Mouse (Mus musculus) hindbrain, embryonic 14.5 days (tissue): Measurements from ENCODE around the gene Gtsf2. TPM values are rescaled to one million over a fixed set of nuclear protein-coding genes. Genes with fewer than 3 reads are reported as not detected.
"Not testable (repeated sequence)": the region's sequence is repeated elsewhere in the genome, so short reads cannot be mapped to it uniquely, and the experiment has no call there.

Experiments used
- ATAC-seq: fragments of 200-750 bp; cut with Nextera tagmentation; 2 replicates; pipeline ENCODE4 v1.8.0; 2017; ENCODE audit warnings: moderate number of reproducible peaks, mild to moderate bottlenecking, moderate TSS enrichment, moderate library complexity; ENCODE audit not compliant: low FRiP score
- DNase-seq: peaks from one replicate; pipeline ENCODE4 v3.0.0-alpha.2; 2015; ENCODE audit warnings: low spot score
- H3K27ac ChIP-seq: fragments of 300-500 bp; sonication (generic); 2 replicates; pipeline ENCODE4 v1.5.1; 2014; ENCODE audit warnings: mild to moderate bottlenecking, moderate library complexity
- H3K27me3 ChIP-seq: fragments of 300-500 bp; sonication (generic); 2 replicates; pipeline ENCODE4 v1.6.1; 2014; ENCODE audit warnings: mild to moderate bottlenecking, low read length, mixed read lengths; ENCODE audit not compliant: control insufficient read depth, insufficient read depth
- H3K36me3 ChIP-seq: fragments of 300-500 bp; sonication (generic); replicated peaks from 2 replicates; pipeline ENCODE4 v1.6.1; 2014; ENCODE audit not compliant: control insufficient read depth, insufficient read depth
- H3K4me1 ChIP-seq: fragments of 300-500 bp; sonication (generic); replicated peaks from 2 replicates; pipeline ENCODE4 v1.6.1; 2014; ENCODE audit warnings: antibody characterized with exemption, low read length, mixed read lengths; ENCODE audit not compliant: control insufficient read depth, insufficient read depth
- H3K4me2 ChIP-seq: fragments of 300-500 bp; sonication (generic); replicated peaks from 2 replicates; pipeline ENCODE4 v1.6.1; 2014; ENCODE audit warnings: mild to moderate bottlenecking, moderate library complexity
- H3K4me3 ChIP-seq: fragments of 300-500 bp; sonication (generic); replicated peaks from 2 replicates; pipeline ENCODE4 v1.5.1; 2014; ENCODE audit warnings: mild to moderate bottlenecking, low read length
- H3K9ac ChIP-seq: fragments of 300-500 bp; sonication (generic); 2 replicates; pipeline ENCODE4 v1.6.1; 2014
- H3K9me3 ChIP-seq: fragments of 300-500 bp; sonication (generic); 2 replicates; pipeline ENCODE4 v1.6.1; 2016; ENCODE audit warnings: low read length; ENCODE audit not compliant: control insufficient read depth
- WGBS: fragments of 180-500 bp; shearing (Covaris S2); extraction: QIAGEN DNeasy Blood & Tissue Kit; methylation state at CpG from one replicate; pipeline ENCODE4 v1.1.7; 2014; 5-methylcytosine and 5-hydroxymethylcytosine counted together
- polyA plus RNA-seq: library from polyadenylated mRNA; unstranded; fragments of >200 nt; fragmentation: Nextera tagmentation; extraction: Ambion mirVana; gene quantifications from 2 replicates; pipeline ENCODE4 v1.2.1, GENCODE M21; 2014

The Gtsf2 gene
- polyA plus RNA-seq, 1 experiment from 2014 or later = not detected

- H3K9ac ChIP-seq = no peak overlapping the region
- H3K27ac ChIP-seq = peak overlapping the region; percentile 51; the same call in 1 of the 2 replicates
- no peak overlapping the region for H3K4me2 ChIP-seq
- WGBS = 32% methylated on average over 2 of the region's 2 CpGs
- DNase-seq = peak; percentile 25
- 0 out of 2 replicates have a peak, but pooled peaks cover 3% of the 10 kb centered on the region for H3K4me1 ChIP-seq
- no peak overlapping the region for H3K4me3 ChIP-seq
- no peaks in the 10 kb centered on the region for H3K9me3 ChIP-seq
- no peaks in the 10 kb centered on the region for H3K27me3 ChIP-seq
- H3K36me3 ChIP-seq = no peaks in the 10 kb centered on the region
- ATAC-seq = no peak
Measured at GRCm38 (mm10) chr15:103427017-103427416, 21.3 kb downstream of the Gtsf2 start.

GRCm38 (mm10) chr15:103405586-103405985, 42.7 kb downstream of the Gtsf2 start:
- H3K9me3 ChIP-seq, H3K27me3 ChIP-seq, DNase-seq, H3K27ac ChIP-seq, H3K4me2 ChIP-seq, H3K9ac ChIP-seq, H3K36me3 ChIP-seq, ATAC-seq, H3K4me1 ChIP-seq, H3K4me3 ChIP-seq: not testable (repeated sequence)
- 87% methylated on average over 2 of the region's 3 CpGs for WGBS

GRCm38 (mm10) chr15:103401361-103401760, 46.9 kb downstream of the Gtsf2 start:
- Histone ChIP-seq H3K4me1 (no peaks in the 10 kb centered on the region), H3K27me3 (no peaks in the 10 kb centered on the region), H3K9ac (no peak overlapping the region), H3K4me3 (no peak overlapping the region), H3K36me3 (no peaks in the 10 kb centered on the region), H3K4me2 (no peak overlapping the region), H3K27ac (no peak overlapping the region), H3K9me3 (no peaks in the 10 kb centered on the region)
- no peak for DNase-seq
- ATAC-seq = no peak
- WGBS = 94% methylated on average over 5 of the region's 5 CpGs

- Histone ChIP-seq H3K9me3 (no peaks in the 10 kb centered on the region), H3K4me2 (no peak overlapping the region), H3K27ac (no peak overlapping the region), H3K4me1 (no peaks in the 10 kb centered on the region), H3K36me3 (no peaks in the 10 kb centered on the region), H3K27me3 (no peaks in the 10 kb centered on the region), H3K9ac (no peak overlapping the region), H3K4me3 (no peak overlapping the region)
- ATAC-seq (no peak), DNase-seq (no peak)
Measured at GRCm38 (mm10) chr15:103393577-103393976, 54.7 kb downstream of the Gtsf2 start.

Other genes starting within 250 kb of the Gtsf2 start
- gene Cbx5, start 208.7 kb downstream of the Gtsf2 start, polyA plus RNA-seq = 153 and 171 TPM in 2 replicates
- 526 and 623 TPM in 2 replicates for gene Hnrnpa1, start 208.0 kb downstream of the Gtsf2 start, polyA plus RNA-seq
- 0.90 and 1.1 TPM in 2 replicates for gene Nfe2, start 190.1 kb downstream of the Gtsf2 start, polyA plus RNA-seq
- gene Copz1, start 175.8 kb downstream of the Gtsf2 start, polyA plus RNA-seq = 214 and 220 TPM in 2 replicates
- 0.12 and 0.39 TPM in 2 replicates for gene Gpr84, start 137.9 kb downstream of the Gtsf2 start, polyA plus RNA-seq
- 25.7 and 25.9 TPM in 2 replicates for gene Zfp385a, start 108.4 kb downstream of the Gtsf2 start, polyA plus RNA-seq
- gene Itga5, start 81.7 kb downstream of the Gtsf2 start, polyA plus RNA-seq = 7.7 and 8.1 TPM in 2 replicates
- not detected in 2 replicates for gene Gtsf1, start 18.0 kb downstream of the Gtsf2 start, polyA plus RNA-seq
- gene Nckap1l, start 5.3 kb upstream of the Gtsf2 start, polyA plus RNA-seq = 2.0 and 2.2 TPM in 2 replicates
- 88.9 and 90.0 TPM in 2 replicates for gene Pde1b, start 54.6 kb upstream of the Gtsf2 start, polyA plus RNA-seq
- 124 and 125 TPM in 2 replicates for gene Ppp1r1a, start 89.5 kb upstream of the Gtsf2 start, polyA plus RNA-seq
- gene Glycam1, start 116.6 kb upstream of the Gtsf2 start, polyA plus RNA-seq = not detected in 2 replicates